Mouse (Mus musculus) intestine, postnatal 0 days (tissue): ENCODE data around the gene Ccdc183. TPM values are rescaled to one million over a fixed set of nuclear protein-coding genes. Genes with fewer than 3 reads are reported as not detected.

ENCODE experiments used
- ATAC-seq: fragments of 200-750 bp; cut with Nextera tagmentation; 2 replicates; pipeline ENCODE4 v1.8.0; 2017; ENCODE audit warnings: mild to moderate bottlenecking, moderate TSS enrichment, moderate library complexity
- H3K27ac ChIP-seq: fragments of 300-500 bp; sonication (generic); 2 replicates; pipeline ENCODE4 v1.5.1; 2014; ENCODE audit warnings: mild to moderate bottlenecking, low read depth, low read length, moderate library complexity
- H3K27me3 ChIP-seq: fragments of 300-500 bp; sonication (generic); replicated peaks from 2 replicates; pipeline ENCODE4 v1.6.1; 2014; ENCODE audit warnings: low read length, mixed read lengths; ENCODE audit not compliant: control insufficient read depth, insufficient read depth
- H3K36me3 ChIP-seq: fragments of 300-500 bp; sonication (generic); 2 replicates; pipeline ENCODE4 v1.6.1; 2014; ENCODE audit warnings: mild to moderate bottlenecking, moderate library complexity; ENCODE audit not compliant: control insufficient read depth, insufficient read depth
- H3K4me1 ChIP-seq: fragments of 300-500 bp; sonication (generic); replicated peaks from 2 replicates; pipeline ENCODE4 v1.6.1; 2014; ENCODE audit warnings: antibody characterized with exemption, low read length, mixed read lengths; ENCODE audit not compliant: control insufficient read depth, insufficient read depth
- H3K4me2 ChIP-seq: fragments of 300-500 bp; sonication (generic); replicated peaks from 2 replicates; pipeline ENCODE4 v1.6.1; 2014; ENCODE audit warnings: low read depth, mild to moderate bottlenecking, moderate library complexity
- H3K4me3 ChIP-seq: fragments of 300-500 bp; sonication (generic); 2 replicates; pipeline ENCODE4 v1.5.1; 2014; ENCODE audit warnings: low read depth, low read length
- H3K9ac ChIP-seq: fragments of 300-500 bp; sonication (generic); 2 replicates; pipeline ENCODE4 v1.6.1; 2014; ENCODE audit warnings: mild to moderate bottlenecking, low read depth, low read length
- H3K9me3 ChIP-seq: fragments of 300-500 bp; sonication (generic); 2 replicates; pipeline ENCODE4 v1.6.1; 2016; ENCODE audit warnings: mixed run types; ENCODE audit not compliant: control insufficient read depth
- CTCF ChIP-seq: sonication (generic); IDR thresholded peaks from 2 replicates; pipeline ENCODE4 v1.5.1; 2016; ENCODE audit warnings: low read depth, mild to moderate bottlenecking, control low read depth, antibody characterized with exemption, moderate library complexity
- WGBS: fragments of 180-500 bp; shearing (Covaris S2); extraction: QIAGEN DNeasy Blood & Tissue Kit; methylation state at CpG from one replicate; pipeline ENCODE4 v1.1.7; 2014; 5-methylcytosine and 5-hydroxymethylcytosine counted together
- polyA plus RNA-seq: library from polyadenylated mRNA; unstranded; fragments of >200 nt; fragmentation: Nextera tagmentation; extraction: Ambion mirVana; gene quantifications from 2 replicates; pipeline ENCODE4 v1.2.1, GENCODE M21; 2015

Ccdc183 gene
- polyA plus RNA-seq, 1 experiment from 2014 or later: 0.09 TPM

GRCm38 (mm10) chr2:25598749-25599148, 18.7 kb downstream of the Ccdc183 start:
- Histone ChIP-seq H3K36me3 (peaks cover 84% of the 10 kb centered on the region), H3K9ac (no peak overlapping the region), H3K9me3 (no peaks in the 10 kb centered on the region), H3K27me3 (no peaks in the 10 kb centered on the region), H3K27ac (no peak overlapping the region), H3K4me1 (no peaks in the 10 kb centered on the region), H3K4me2 (no peak overlapping the region), H3K4me3 (no peak overlapping the region)
- WGBS: 97% methylated on average over 1 of the region's 1 CpGs
- ATAC-seq: no peak
- TF ChIP-seq CTCF: no peak

GRCm38 (mm10) chr2:25596765-25597510, 20.5 kb downstream of the Ccdc183 start:
- peaks cover 83% of the 10 kb centered on the region for H3K36me3 ChIP-seq
- H3K4me1 ChIP-seq: no peaks in the 10 kb centered on the region
- 88% methylated on average over 5 of the region's 5 CpGs for WGBS
- no peaks in the 10 kb centered on the region for H3K27me3 ChIP-seq
- H3K9ac ChIP-seq: no peak overlapping the region
- no peaks in the 10 kb centered on the region for H3K9me3 ChIP-seq
- no peak for TF ChIP-seq CTCF
- ATAC-seq: no peak
- no peak overlapping the region for H3K27ac ChIP-seq
- no peak overlapping the region for H3K4me2 ChIP-seq
- no peak overlapping the region for H3K4me3 ChIP-seq

GRCm38 (mm10) chr2:25591863-25592262, 25.6 kb downstream of the Ccdc183 start:
- Histone ChIP-seq H3K27ac (no peak overlapping the region), H3K9ac (no peak overlapping the region), H3K4me1 (no peaks in the 10 kb centered on the region), H3K36me3 (peaks cover 69% of the 10 kb centered on the region), H3K4me2 (no peak overlapping the region), H3K27me3 (no peaks in the 10 kb centered on the region), H3K9me3 (no peaks in the 10 kb centered on the region), H3K4me3 (no peak overlapping the region)
- ATAC-seq: peak; percentile 54; the same call in 1 of the 2 replicates
- 62% methylated on average over 2 of the region's 2 CpGs for WGBS
- peak; percentile 83 for TF ChIP-seq CTCF

- Histone ChIP-seq H3K4me2 (no peak overlapping the region), H3K4me1 (no peaks in the 10 kb centered on the region), H3K4me3 (no peak overlapping the region), H3K27me3 (no peaks in the 10 kb centered on the region), H3K9ac (no peak overlapping the region), H3K27ac (no peak overlapping the region), H3K36me3 (peaks cover 65% of the 10 kb centered on the region), H3K9me3 (no peaks in the 10 kb centered on the region)
- WGBS: 92% methylated on average over 8 of the region's 8 CpGs
- ATAC-seq: no peak
- no peak for TF ChIP-seq CTCF
Observed at GRCm38 (mm10) chr2:25588227-25588907, 29.1 kb downstream of the Ccdc183 start.

GRCm38 (mm10) chr2:25587290-25587689, 30.2 kb downstream of the Ccdc183 start:
- Histone ChIP-seq H3K4me2 (no peak overlapping the region), H3K9me3 (no peaks in the 10 kb centered on the region), H3K4me3 (no peak overlapping the region), H3K4me1 (0 out of 2 replicates have a peak, but pooled peaks cover 3% of the 10 kb centered on the region), H3K27me3 (no peaks in the 10 kb centered on the region), H3K36me3 (peaks cover 64% of the 10 kb centered on the region), H3K27ac (no peak overlapping the region), H3K9ac (no peak overlapping the region)
- TF ChIP-seq CTCF: no peak
- WGBS: 94% methylated on average over 8 of the region's 8 CpGs
- no peak for ATAC-seq

- H3K27me3 ChIP-seq: no peaks in the 10 kb centered on the region
- ATAC-seq: no peak
- H3K9ac ChIP-seq: no peak overlapping the region
- no peak overlapping the region for H3K4me2 ChIP-seq
- H3K27ac ChIP-seq: no peak overlapping the region
- no peak overlapping the region for H3K4me3 ChIP-seq
- 75% methylated on average over 3 of the region's 3 CpGs for WGBS
- H3K9me3 ChIP-seq: no peaks in the 10 kb centered on the region
- TF ChIP-seq CTCF: no peak
- H3K4me1 ChIP-seq: peaks cover 7% of the 10 kb centered on the region; the same call in 1 of the 2 replicates
- peaks cover 47% of the 10 kb centered on the region for H3K36me3 ChIP-seq
Observed at GRCm38 (mm10) chr2:25585601-25586000, 31.9 kb downstream of the Ccdc183 start.
